Mouse (Mus musculus) intestine, postnatal 0 days (tissue): ENCODE results near the gene Cox18. TPM values are rescaled to one million over a fixed set of nuclear protein-coding genes. Genes with fewer than 3 reads are reported as not detected.

Source experiments
- ATAC-seq: fragments of 200-750 bp; cut with Nextera tagmentation; 2 replicates; pipeline ENCODE4 v1.8.0; 2017; ENCODE audit warnings: mild to moderate bottlenecking, moderate TSS enrichment, moderate library complexity
- H3K27ac ChIP-seq: fragments of 300-500 bp; sonication (generic); 2 replicates; pipeline ENCODE4 v1.5.1; 2014; ENCODE audit warnings: mild to moderate bottlenecking, low read depth, low read length, moderate library complexity
- H3K27me3 ChIP-seq: fragments of 300-500 bp; sonication (generic); replicated peaks from 2 replicates; pipeline ENCODE4 v1.6.1; 2014; ENCODE audit warnings: low read length, mixed read lengths; ENCODE audit not compliant: control insufficient read depth, insufficient read depth
- H3K36me3 ChIP-seq: fragments of 300-500 bp; sonication (generic); 2 replicates; pipeline ENCODE4 v1.6.1; 2014; ENCODE audit warnings: mild to moderate bottlenecking, moderate library complexity; ENCODE audit not compliant: control insufficient read depth, insufficient read depth
- H3K4me1 ChIP-seq: fragments of 300-500 bp; sonication (generic); replicated peaks from 2 replicates; pipeline ENCODE4 v1.6.1; 2014; ENCODE audit warnings: antibody characterized with exemption, low read length, mixed read lengths; ENCODE audit not compliant: control insufficient read depth, insufficient read depth
- H3K4me2 ChIP-seq: fragments of 300-500 bp; sonication (generic); replicated peaks from 2 replicates; pipeline ENCODE4 v1.6.1; 2014; ENCODE audit warnings: low read depth, mild to moderate bottlenecking, moderate library complexity
- H3K4me3 ChIP-seq: fragments of 300-500 bp; sonication (generic); 2 replicates; pipeline ENCODE4 v1.5.1; 2014; ENCODE audit warnings: low read depth, low read length
- H3K9ac ChIP-seq: fragments of 300-500 bp; sonication (generic); 2 replicates; pipeline ENCODE4 v1.6.1; 2014; ENCODE audit warnings: mild to moderate bottlenecking, low read depth, low read length
- H3K9me3 ChIP-seq: fragments of 300-500 bp; sonication (generic); 2 replicates; pipeline ENCODE4 v1.6.1; 2016; ENCODE audit warnings: mixed run types; ENCODE audit not compliant: control insufficient read depth
- CTCF ChIP-seq: sonication (generic); IDR thresholded peaks from 2 replicates; pipeline ENCODE4 v1.5.1; 2016; ENCODE audit warnings: low read depth, mild to moderate bottlenecking, control low read depth, antibody characterized with exemption, moderate library complexity
- WGBS: fragments of 180-500 bp; shearing (Covaris S2); extraction: QIAGEN DNeasy Blood & Tissue Kit; methylation state at CpG from one replicate; pipeline ENCODE4 v1.1.7; 2014; 5-methylcytosine and 5-hydroxymethylcytosine counted together
- polyA plus RNA-seq: library from polyadenylated mRNA; unstranded; fragments of >200 nt; fragmentation: Nextera tagmentation; extraction: Ambion mirVana; gene quantifications from 2 replicates; pipeline ENCODE4 v1.2.1, GENCODE M21; 2015

The Cox18 gene
- polyA plus RNA-seq, 1 experiment from 2014 or later = 17.0 TPM

DNA sequence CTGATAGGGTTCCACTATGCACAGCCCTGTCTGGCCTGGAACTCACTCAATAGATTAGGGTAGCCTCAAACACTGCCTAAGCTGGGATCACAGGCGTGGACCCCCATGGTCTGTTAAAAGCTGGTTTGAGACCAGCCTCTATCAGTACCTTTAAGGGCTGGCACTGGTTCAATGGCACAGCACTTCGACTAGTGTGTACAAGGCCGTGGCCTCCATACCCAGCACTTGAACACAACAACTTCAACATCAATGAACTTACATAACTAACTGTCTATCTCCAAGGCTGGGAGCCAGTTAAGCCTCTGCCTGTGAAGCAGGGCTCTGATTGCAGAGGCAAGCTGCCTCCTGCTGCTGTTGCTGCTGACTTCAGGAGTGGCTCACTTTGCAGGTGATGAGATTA is 6.0 kb downstream of the Cox18 start:
- Histone ChIP-seq H3K27me3 (no peaks in the 10 kb centered on the region), H3K4me2 (no peak overlapping the region), H3K9ac (no peak overlapping the region), H3K4me3 (no peak overlapping the region), H3K36me3 (peaks cover 54% of the 10 kb centered on the region), H3K4me1 (no peaks in the 10 kb centered on the region; the same call in 1 of the 2 replicates), H3K9me3 (no peaks in the 10 kb centered on the region), H3K27ac (no peak overlapping the region)
- WGBS = 93% methylated on average over 3 of the region's 3 CpGs
- ATAC-seq = no peak
- no peak for TF ChIP-seq CTCF

DNA sequence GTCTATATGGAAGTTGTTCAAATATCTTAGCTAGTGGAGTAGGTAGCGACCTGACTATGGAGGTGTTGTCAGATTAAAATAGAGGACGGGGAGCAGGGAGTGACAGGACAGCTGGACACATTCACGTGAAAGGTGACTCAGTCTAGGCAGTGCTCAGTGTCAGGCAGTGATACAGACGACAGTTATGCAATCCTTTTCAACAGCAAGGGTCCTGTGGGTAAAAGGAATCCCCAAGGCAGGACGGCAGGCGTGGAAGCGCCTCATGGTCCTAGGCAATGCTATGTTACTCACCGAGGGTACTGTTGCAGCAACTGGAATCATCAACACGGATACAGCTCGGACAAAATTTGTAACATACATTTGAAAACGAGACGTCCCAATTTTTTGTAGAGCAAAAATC is 6.6 kb downstream of the Cox18 start:
- Histone ChIP-seq H3K4me2 (no peak overlapping the region), H3K4me1 (no peaks in the 10 kb centered on the region), H3K9me3 (no peaks in the 10 kb centered on the region), H3K4me3 (no peak overlapping the region), H3K9ac (no peak overlapping the region), H3K27ac (no peak overlapping the region), H3K27me3 (no peaks in the 10 kb centered on the region), H3K36me3 (peaks cover 54% of the 10 kb centered on the region)
- ATAC-seq = no peak
- TF ChIP-seq CTCF = no peak
- 93% methylated on average over 12 of the region's 12 CpGs for WGBS

DNA sequence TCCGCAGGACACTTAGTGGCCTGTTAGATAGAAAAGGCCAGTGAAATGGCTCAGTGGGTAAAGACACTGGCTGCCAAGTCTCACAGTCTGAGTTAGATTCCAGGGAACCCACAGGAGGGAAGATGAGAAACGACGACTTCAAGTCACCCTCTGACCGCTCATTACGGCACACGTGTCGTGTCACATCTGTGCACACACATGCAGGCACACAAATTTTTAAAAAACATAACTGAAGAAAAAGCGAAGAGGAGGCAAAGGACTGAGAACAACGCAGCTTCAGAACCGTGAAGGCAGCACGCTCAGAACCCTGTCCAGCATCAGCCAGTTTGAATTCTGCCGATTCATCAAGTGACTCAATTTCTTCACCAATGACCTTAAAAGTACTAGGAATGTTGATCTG is 10.4 kb downstream of the Cox18 start:
- no peaks in the 10 kb centered on the region for H3K4me1 ChIP-seq
- peaks cover 32% of the 10 kb centered on the region for H3K36me3 ChIP-seq
- no peak overlapping the region for H3K4me3 ChIP-seq
- H3K9ac ChIP-seq = no peak overlapping the region
- H3K27ac ChIP-seq = no peak overlapping the region
- WGBS = 95% methylated on average over 12 of the region's 12 CpGs
- H3K27me3 ChIP-seq = no peaks in the 10 kb centered on the region
- no peak for TF ChIP-seq CTCF
- ATAC-seq = no peak
- H3K4me2 ChIP-seq = no peak overlapping the region
- no peaks in the 10 kb centered on the region for H3K9me3 ChIP-seq

DNA sequence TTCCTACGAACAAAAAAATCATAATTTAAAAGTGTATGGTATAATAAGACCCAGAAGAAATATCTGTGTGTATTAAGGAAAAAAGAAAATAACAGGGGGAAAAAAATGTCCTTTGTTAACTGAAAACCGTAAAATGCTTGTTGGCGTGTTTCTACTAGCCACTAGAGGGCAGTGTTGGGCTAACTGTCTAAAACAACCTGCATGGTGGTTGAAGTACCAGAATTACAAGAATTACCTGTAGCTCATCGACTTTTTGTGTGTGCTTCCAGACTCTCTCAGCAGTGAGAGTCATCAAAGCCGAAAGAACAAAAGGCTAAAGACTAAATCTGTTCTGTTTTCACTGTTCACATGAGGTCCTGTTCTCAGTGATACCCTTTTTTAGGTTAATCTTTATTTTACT is 20.6 kb downstream of the Cox18 start:
- Histone ChIP-seq H3K9me3 (no peaks in the 10 kb centered on the region), H3K4me1 (no peaks in the 10 kb centered on the region), H3K36me3 (no peaks in the 10 kb centered on the region), H3K27me3 (no peaks in the 10 kb centered on the region), H3K9ac (no peak overlapping the region), H3K4me2 (no peak overlapping the region), H3K4me3 (no peak overlapping the region), H3K27ac (no peak overlapping the region)
- 8% methylated on average over 5 of the region's 5 CpGs for WGBS
- no peak for ATAC-seq
- TF ChIP-seq CTCF = peak; percentile 84

DNA sequence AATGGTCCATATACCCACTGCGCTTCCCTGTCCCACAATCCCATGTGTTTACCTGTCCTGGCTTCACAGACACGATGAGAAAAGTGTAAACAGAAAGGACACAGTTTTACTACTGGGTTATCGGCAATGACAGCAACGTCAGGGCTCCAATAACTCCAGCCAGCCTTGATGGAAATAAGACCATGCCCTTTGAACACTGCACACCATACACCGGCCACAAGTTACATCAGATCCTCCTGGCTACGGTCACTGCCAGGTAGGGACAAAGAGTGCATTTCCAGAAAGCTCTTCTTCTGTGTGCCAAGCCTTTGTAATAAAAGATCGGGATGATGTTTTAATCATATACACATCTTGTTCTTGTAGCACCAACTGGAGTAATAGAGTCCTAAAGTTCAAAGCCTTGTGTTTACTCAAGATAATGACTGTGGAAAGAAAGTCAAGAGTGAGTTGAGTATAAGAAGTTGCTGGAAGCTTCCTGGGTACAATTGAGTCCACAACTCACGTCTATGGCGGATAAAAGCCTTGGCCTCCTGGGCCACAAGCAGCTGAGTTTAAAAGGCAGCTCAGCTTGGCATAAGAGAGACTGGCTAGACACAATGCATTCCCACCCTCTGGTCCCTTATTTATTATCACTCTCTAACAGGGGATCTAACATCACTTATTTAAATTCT is 21.2 kb downstream of the Cox18 start:
- 35% methylated on average over 9 of the region's 9 CpGs for WGBS
- Histone ChIP-seq H3K4me2 (peak overlapping the region; percentile 25), H3K9ac (no peak overlapping the region), H3K27ac (no peak overlapping the region), H3K4me1 (no peaks in the 10 kb centered on the region), H3K9me3 (no peaks in the 10 kb centered on the region), H3K4me3 (no peak overlapping the region), H3K36me3 (no peaks in the 10 kb centered on the region), H3K27me3 (no peaks in the 10 kb centered on the region)
- no peak for TF ChIP-seq CTCF
- ATAC-seq = peak; percentile 84

DNA sequence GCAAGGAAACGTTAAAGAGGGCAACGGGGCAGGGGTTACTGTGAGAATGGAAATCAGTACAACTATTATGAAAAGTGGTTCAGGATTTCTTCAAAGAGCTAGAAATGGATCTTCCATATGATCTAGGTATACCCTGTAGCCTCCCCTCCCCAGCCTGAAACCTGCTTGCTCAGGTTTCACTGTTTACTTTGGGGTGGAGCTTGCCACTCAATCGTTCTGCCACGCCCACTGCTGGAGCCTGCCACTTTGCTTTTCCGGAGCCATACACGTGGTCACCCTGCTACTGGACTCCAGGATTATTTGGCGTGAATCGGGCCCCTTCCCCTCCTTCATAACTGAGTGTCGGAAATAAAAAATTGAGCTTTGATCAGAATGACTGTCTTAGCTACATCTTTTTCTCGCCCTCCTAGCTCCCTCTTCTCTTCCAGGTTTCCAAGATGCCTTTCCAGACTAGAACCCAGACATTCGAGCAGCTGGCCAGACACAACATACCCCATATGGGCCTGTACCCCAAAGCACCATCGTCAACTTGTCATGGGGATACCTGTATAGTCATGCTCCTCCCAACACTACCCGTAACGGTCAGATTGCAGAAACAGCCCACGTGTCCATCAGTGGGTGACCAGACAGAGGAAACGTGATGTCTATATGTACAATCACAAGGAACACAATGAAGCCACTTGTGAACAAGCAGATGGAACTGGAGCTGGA is 23.7 kb downstream of the Cox18 start:
- Histone ChIP-seq H3K27me3 (no peaks in the 10 kb centered on the region), H3K36me3 (no peaks in the 10 kb centered on the region), H3K9ac (no peak overlapping the region), H3K9me3 (no peaks in the 10 kb centered on the region), H3K4me3 (no peak overlapping the region), H3K4me1 (no peaks in the 10 kb centered on the region), H3K27ac (no peak overlapping the region), H3K4me2 (no peak overlapping the region)
- no peak for ATAC-seq
- 44% methylated on average over 16 of the region's 16 CpGs for WGBS
- TF ChIP-seq CTCF = no peak
